Mouse (Mus musculus): ENCODE data around the gene Sall2. TPM values are rescaled to one million over a fixed set of nuclear protein-coding genes. Genes with fewer than 3 reads are reported as not detected.
"Not testable (repeated sequence)": the region's sequence is repeated elsewhere in the genome, so short reads cannot be mapped to it uniquely, and the experiment has no call there.

Sall2 gene
- total and polyA plus RNA-seq, 2 experiments from 2014 or later, result 29.2 to 71.7 TPM

- Histone ChIP-seq H3K9ac (peak within 1 kb of the TSS; percentile 80), H3K27ac (ENCODE audit: low read depth, low read length) (peak within 1 kb of the TSS; percentile 96), H3K36me3 (ENCODE audit: insufficient read depth) (peaks cover 14% of the 10 kb centered on the region), H3K9me3 (ENCODE audit: low read length) (no peaks in the 10 kb centered on the region), H3K27me3 (ENCODE audit: insufficient read depth, low read length) (no peaks in the 10 kb centered on the region), H3K4me2 (ENCODE audit: low read depth) (peak within 1 kb of the TSS; percentile 71), H3K4me1 (ENCODE audit: insufficient read depth) (0 out of 2 replicates have a peak, but pooled peaks cover 4% of the 10 kb centered on the region), H3K4me3 (ENCODE audit: low read depth, low read length) (peak within 1 kb of the TSS; percentile 87)
- WGBS, result under 1% methylated on average over 46 of the region's 46 CpGs
- DNase-seq (peak; percentile 97), ATAC-seq (peak; percentile 97)
- TF ChIP-seq CTCF (IDR thresholded peaks at IDR 0.05; ENCODE audit: low read depth), result peak; percentile 50
These were observed 23.8 kb downstream of the Sall2 start, which contains the start of gene Mettl3 for GRCm38 (mm10) chr14:52304644-52305271. TSS of gene Mettl3 (minus strand) at chr14:52305128.

GRCm38 (mm10) chr14:52303517-52303916, 25.0 kb downstream of the Sall2 start:
- not testable (repeated sequence) for H3K4me1 ChIP-seq (ENCODE audit: insufficient read depth); H3K27me3 ChIP-seq (ENCODE audit: insufficient read depth, low read length)

GRCm38 (mm10) chr14:52295558-52296264, 32.9 kb downstream of the Sall2 start:
- Histone ChIP-seq H3K9me3 (ENCODE audit: low read length) (no peaks in the 10 kb centered on the region), H3K9ac (no peak overlapping the region), H3K4me3 (ENCODE audit: low read depth, low read length) (no peak overlapping the region), H3K4me1 (ENCODE audit: insufficient read depth) (no peaks in the 10 kb centered on the region), H3K36me3 (ENCODE audit: insufficient read depth) (peaks cover 77% of the 10 kb centered on the region), H3K4me2 (ENCODE audit: low read depth) (no peak overlapping the region), H3K27ac (ENCODE audit: low read depth, low read length) (no peak overlapping the region), H3K27me3 (ENCODE audit: insufficient read depth, low read length) (no peaks in the 10 kb centered on the region)
- DNase-seq (peak; percentile 56), ATAC-seq (peak; percentile 61)
- 58% methylated on average over 6 of the region's 6 CpGs for WGBS
- peak; percentile 73 for TF ChIP-seq CTCF (IDR thresholded peaks at IDR 0.05; ENCODE audit: low read depth)

More at GRCm38 (mm10) chr14:52303517-52303916, 25.0 kb downstream of the Sall2 start:
- H3K4me3 ChIP-seq (ENCODE audit: low read depth, low read length); H3K9ac ChIP-seq; H3K27ac ChIP-seq (ENCODE audit: low read depth, low read length); DNase-seq; H3K9me3 ChIP-seq (ENCODE audit: low read length); ATAC-seq: not testable (repeated sequence)
- WGBS, result 88% methylated on average over 3 of the region's 3 CpGs
- peaks cover 18% of the 10 kb centered on the region for H3K36me3 ChIP-seq (ENCODE audit: insufficient read depth)
- H3K4me2 ChIP-seq (ENCODE audit: low read depth), result peak overlapping the region; percentile 71; the same call in 1 of the 2 replicates

- TF ChIP-seq CTCF (IDR thresholded peaks at IDR 0.05; ENCODE audit: low read depth), result no peak
- Histone ChIP-seq H3K36me3 (ENCODE audit: insufficient read depth) (peaks cover 34% of the 10 kb centered on the region), H3K9ac (no peak overlapping the region), H3K27ac (ENCODE audit: low read depth, low read length) (no peak overlapping the region), H3K27me3 (ENCODE audit: insufficient read depth, low read length) (no peaks in the 10 kb centered on the region), H3K4me1 (ENCODE audit: insufficient read depth) (peaks cover 9% of the 10 kb centered on the region; the same call in 1 of the 2 replicates), H3K4me3 (ENCODE audit: low read depth, low read length) (no peak overlapping the region), H3K4me2 (ENCODE audit: low read depth) (no peak overlapping the region), H3K9me3 (ENCODE audit: low read length) (no peaks in the 10 kb centered on the region)
- ATAC-seq, result no peak
- WGBS, result 90% methylated on average over 3 of the region's 3 CpGs
- DNase-seq, result no peak
These were observed 44.4 kb downstream of the Sall2 start for GRCm38 (mm10) chr14:52284191-52284590.

GRCm38 (mm10) chr14:52283629-52284028, 44.9 kb downstream of the Sall2 start:
- DNase-seq (no peak), ATAC-seq (no peak)
- no peak overlapping the region for H3K4me2 ChIP-seq (ENCODE audit: low read depth)
- H3K36me3 ChIP-seq (ENCODE audit: insufficient read depth), result peaks cover 30% of the 10 kb centered on the region
- 95% methylated on average over 5 of the region's 5 CpGs for WGBS
- no peaks in the 10 kb centered on the region for H3K9me3 ChIP-seq (ENCODE audit: low read length)
- H3K27me3 ChIP-seq (ENCODE audit: insufficient read depth, low read length), result no peaks in the 10 kb centered on the region
- H3K4me1 ChIP-seq (ENCODE audit: insufficient read depth), result peaks cover 9% of the 10 kb centered on the region; the same call in 1 of the 2 replicates
- no peak for TF ChIP-seq CTCF (IDR thresholded peaks at IDR 0.05; ENCODE audit: low read depth)
- no peak overlapping the region for H3K4me3 ChIP-seq (ENCODE audit: low read depth, low read length)
- no peak overlapping the region for H3K9ac ChIP-seq
- no peak overlapping the region for H3K27ac ChIP-seq (ENCODE audit: low read depth, low read length)

- Histone ChIP-seq H3K4me3 (ENCODE audit: low read depth, low read length) (peak overlapping the region; percentile 71), H3K9me3 (ENCODE audit: low read length) (no peaks in the 10 kb centered on the region), H3K9ac (peak overlapping the region; percentile 76), H3K4me1 (ENCODE audit: insufficient read depth) (peaks cover 9% of the 10 kb centered on the region; the same call in 1 of the 2 replicates), H3K4me2 (ENCODE audit: low read depth) (peak overlapping the region; percentile 62), H3K27ac (ENCODE audit: low read depth, low read length) (peak overlapping the region; percentile 85), H3K27me3 (ENCODE audit: insufficient read depth, low read length) (no peaks in the 10 kb centered on the region), H3K36me3 (ENCODE audit: insufficient read depth) (peaks cover 10% of the 10 kb centered on the region; the same call in 1 of the 2 replicates)
- TF ChIP-seq CTCF (IDR thresholded peaks at IDR 0.05; ENCODE audit: low read depth), result no peak
- ATAC-seq (peak; percentile 9), DNase-seq (no peak)
- WGBS, result 0% methylated on average over 21 of the region's 21 CpGs
These were observed 48.8 kb downstream of the Sall2 start for GRCm38 (mm10) chr14:52279747-52280120.

All from forebrain, postnatal 0 days (tissue).